Mouse (Mus musculus) heart, adult 2 months (tissue): ENCODE data around the gene Mapk8ip2.

Source experiments
- CTCF ChIP-seq: fragments of 200-600 bp; IDR thresholded peaks from 2 replicates; pipeline ENCODE4 v1.8.1; 2022; ENCODE audit warnings: antibody characterized with exemption, mild to moderate bottlenecking, moderate library complexity
- EP300 ChIP-seq: fragments of 200-500 bp; IDR thresholded peaks from 2 replicates; pipeline ENCODE4 v1.6.1; 2011; ENCODE audit warnings: low read depth, low read length, control low read depth; ENCODE audit not compliant: insufficient read depth
- POLR2A ChIP-seq: fragments of 200-500 bp; IDR thresholded peaks from 2 replicates; pipeline ENCODE4 v1.6.1; 2011; ENCODE audit warnings: mild to moderate bottlenecking, low read depth, low read length, control low read depth; ENCODE audit not compliant: insufficient read depth

DNA sequence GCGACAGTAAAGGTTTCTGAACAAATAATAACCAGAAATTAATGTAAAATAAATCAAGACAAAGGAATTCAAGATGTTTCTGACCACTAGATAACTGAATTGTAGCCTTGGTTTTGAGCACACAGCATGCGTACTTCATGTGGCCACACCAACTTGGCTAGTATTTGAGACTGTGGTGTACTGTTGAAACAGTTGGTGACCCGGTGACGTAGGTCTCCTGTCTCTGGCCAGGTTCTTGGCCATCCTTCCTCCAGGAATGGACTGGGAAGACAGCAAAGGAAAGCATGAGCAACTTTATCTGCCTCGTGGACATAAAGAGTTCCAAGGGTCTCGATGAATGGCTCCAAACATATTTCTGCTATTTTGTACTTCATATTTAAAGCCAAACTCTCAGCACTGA, 21.9 kb upstream of the Mapk8ip2 start:
- TF ChIP-seq CTCF (no peak), EP300 (no peak), POLR2A (no peak)
